Mouse (Mus musculus) thymus, adult 2 months (tissue): Measurements from ENCODE around the gene Cnn3. TPM values are rescaled to one million over a fixed set of nuclear protein-coding genes. Genes with fewer than 3 reads are reported as not detected.

Source experiments
- DNase-seq: peaks from one replicate; pipeline ENCODE4 v3.0.0; 2021
- H3K27ac ChIP-seq: fragments of 200-500 bp; 2 replicates; pipeline ENCODE4 v1.5.1; 2012; ENCODE audit warnings: low read length, control low read depth; ENCODE audit not compliant: control insufficient read depth, insufficient read depth
- H3K27me3 ChIP-seq: fragments of 200-500 bp; 2 replicates; pipeline ENCODE4 v1.6.1; 2012; ENCODE audit warnings: mild to moderate bottlenecking, low read length, moderate library complexity, mixed read lengths; ENCODE audit not compliant: control insufficient read depth, insufficient read depth
- H3K36me3 ChIP-seq: fragments of 200-500 bp; 2 replicates; pipeline ENCODE4 v1.6.1; 2012; ENCODE audit warnings: mild to moderate bottlenecking, low read length, moderate library complexity; ENCODE audit not compliant: control insufficient read depth, insufficient read depth
- H3K4me1 ChIP-seq: fragments of 200-500 bp; replicated peaks from 2 replicates; pipeline ENCODE4 v1.6.1; 2012; ENCODE audit warnings: low read length; ENCODE audit not compliant: control insufficient read depth, insufficient read depth
- H3K4me3 ChIP-seq: fragments of 200-500 bp; 2 replicates; pipeline ENCODE4 v1.5.1; 2012; ENCODE audit warnings: mild to moderate bottlenecking, low read length, control low read depth, moderate library complexity; ENCODE audit not compliant: control insufficient read depth, insufficient read depth
- CTCF ChIP-seq: fragments of 200-500 bp; IDR thresholded peaks from 2 replicates; pipeline ENCODE4 v1.5.1; 2012; ENCODE audit warnings: mild to moderate bottlenecking, control low read depth, low read length, moderate library complexity, borderline replicate concordance; ENCODE audit not compliant: control insufficient read depth, poor library complexity, insufficient read depth; ENCODE audit errors: extremely low read depth
- POLR2A ChIP-seq: fragments of 200-500 bp; IDR thresholded peaks from 2 replicates; pipeline ENCODE4 v1.6.1; 2012; ENCODE audit warnings: mild to moderate bottlenecking, low read length, control low read depth, moderate library complexity; ENCODE audit not compliant: control insufficient read depth, poor library complexity, insufficient read depth; ENCODE audit errors: extremely low read depth
- WGBS: fragments of 180-500 bp; shearing (Covaris S2); methylation state at CpG from one replicate; pipeline ENCODE4 v1.1.7; 2018; 5-methylcytosine and 5-hydroxymethylcytosine counted together
- polyA plus RNA-seq: library from polyadenylated mRNA; depleted of rRNA; stranded (reverse); fragments of >200 nt; gene quantifications from 2 replicates; pipeline ENCODE4 v1.2.3, GENCODE M21; 2012

Gene Cnn3
- polyA plus RNA-seq, 1 experiment: 212 TPM

- no peak overlapping the region for H3K27ac ChIP-seq
- DNase-seq: no peak
- no peaks in the 10 kb centered on the region for H3K27me3 ChIP-seq
- 92% methylated on average over 11 of the region's 11 CpGs for WGBS
- no peaks in the 10 kb centered on the region for H3K36me3 ChIP-seq
- no peak overlapping the region for H3K4me3 ChIP-seq
- H3K4me1 ChIP-seq: peaks cover 16% of the 10 kb centered on the region
- TF ChIP-seq CTCF: no peak
- no peak for TF ChIP-seq POLR2A
These were observed 2.5 kb downstream of the Cnn3 start for GRCm38 (mm10) chr3:121428696-121429259.

GRCm38 (mm10) chr3:121429469-121429868, 3.2 kb downstream of the Cnn3 start:
- H3K27me3 ChIP-seq: no peaks in the 10 kb centered on the region
- H3K27ac ChIP-seq: no peak overlapping the region
- no peaks in the 10 kb centered on the region for H3K36me3 ChIP-seq
- no peak for DNase-seq
- no peak for TF ChIP-seq POLR2A
- TF ChIP-seq CTCF: no peak
- H3K4me1 ChIP-seq: peaks cover 16% of the 10 kb centered on the region
- H3K4me3 ChIP-seq: no peak overlapping the region
- 87% methylated on average over 3 of the region's 3 CpGs for WGBS

- Histone ChIP-seq H3K27ac (no peak overlapping the region), H3K4me3 (no peak overlapping the region), H3K4me1 (peaks cover 16% of the 10 kb centered on the region), H3K27me3 (no peaks in the 10 kb centered on the region), H3K36me3 (no peaks in the 10 kb centered on the region)
- DNase-seq: no peak
- TF ChIP-seq CTCF: no peak
- TF ChIP-seq POLR2A: no peak
- 89% methylated on average over 7 of the region's 7 CpGs for WGBS
These were observed 4.1 kb downstream of the Cnn3 start for GRCm38 (mm10) chr3:121430289-121430936.

- DNase-seq: no peak
- TF ChIP-seq CTCF (no peak), POLR2A (no peak)
- H3K4me1 ChIP-seq: peaks cover 22% of the 10 kb centered on the region
- H3K4me3 ChIP-seq: no peak overlapping the region
- no peaks in the 10 kb centered on the region for H3K36me3 ChIP-seq
- 92% methylated on average over 6 of the region's 6 CpGs for WGBS
- no peaks in the 10 kb centered on the region for H3K27me3 ChIP-seq
- H3K27ac ChIP-seq: no peak overlapping the region
These were observed 7.1 kb downstream of the Cnn3 start for GRCm38 (mm10) chr3:121433359-121433758.

GRCm38 (mm10) chr3:121433968-121434533, 7.8 kb downstream of the Cnn3 start:
- TF ChIP-seq POLR2A: no peak
- TF ChIP-seq CTCF: no peak
- DNase-seq: no peak
- 91% methylated on average over 8 of the region's 8 CpGs for WGBS
- Histone ChIP-seq H3K4me3 (no peak overlapping the region), H3K27ac (no peak overlapping the region), H3K4me1 (peaks cover 18% of the 10 kb centered on the region), H3K27me3 (no peaks in the 10 kb centered on the region), H3K36me3 (no peaks in the 10 kb centered on the region)

- no peak overlapping the region for H3K27ac ChIP-seq
- peaks cover 23% of the 10 kb centered on the region for H3K4me1 ChIP-seq
- no peak for TF ChIP-seq POLR2A
- no peak for TF ChIP-seq CTCF
- no peak for DNase-seq
- no peak overlapping the region for H3K4me3 ChIP-seq
- no peaks in the 10 kb centered on the region for H3K36me3 ChIP-seq
- 89% methylated on average over 5 of the region's 5 CpGs for WGBS
- H3K27me3 ChIP-seq: no peaks in the 10 kb centered on the region
These were observed 9.0 kb downstream of the Cnn3 start for GRCm38 (mm10) chr3:121435296-121435695.

- Histone ChIP-seq H3K4me1 (peaks cover 20% of the 10 kb centered on the region), H3K27me3 (no peaks in the 10 kb centered on the region), H3K27ac (no peak overlapping the region), H3K36me3 (no peaks in the 10 kb centered on the region), H3K4me3 (no peak overlapping the region)
- TF ChIP-seq CTCF (no peak), POLR2A (no peak)
- no peak for DNase-seq
- 78% methylated on average over 7 of the region's 7 CpGs for WGBS
These were observed 10.8 kb downstream of the Cnn3 start for GRCm38 (mm10) chr3:121437070-121437469.
